Mouse (Mus musculus) ES-E14 (cell line): ENCODE measurements at regions not wholly inside any gene's neighbourhood (a gene's known extent, or its start where the extent isn't known, plus 50 kb on each side); places are given as distances from the start of the nearest gene placed in this dataset.

ENCODE experiments used
- CHD2 ChIP-seq: IDR thresholded peaks from 2 replicates; pipeline ENCODE4 v1.6.1; 2014; ENCODE audit warnings: mild to moderate bottlenecking, low read depth, low read length, inconsistent platforms
- MAFK ChIP-seq: IDR thresholded peaks from 2 replicates; pipeline ENCODE4 v1.6.1; 2014; ENCODE audit warnings: mild to moderate bottlenecking, low read depth, low read length, inconsistent platforms; ENCODE audit not compliant: insufficient read depth

DNA sequence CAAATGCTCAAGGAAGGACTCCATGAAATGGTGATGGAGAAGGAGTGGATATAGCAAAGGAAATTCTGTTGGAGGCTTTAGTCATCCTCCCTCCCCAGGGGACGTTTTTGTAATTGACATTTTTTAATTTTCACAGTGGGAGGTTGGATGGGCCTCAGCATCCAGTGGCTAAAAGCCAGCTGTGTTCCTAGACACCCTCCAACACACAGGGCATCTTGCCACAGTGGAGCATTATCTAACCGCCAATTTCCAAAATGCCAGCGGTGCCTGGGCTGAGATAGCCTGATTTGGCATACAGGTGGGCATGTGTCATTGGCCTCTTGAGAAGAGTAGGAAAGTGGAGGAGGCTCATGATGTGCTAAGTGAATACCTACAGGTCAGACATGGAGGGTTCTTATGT, 401.2 kb upstream of the Got2 start:
- TF ChIP-seq CHD2 (no peak), MAFK (no peak)
